Mouse (Mus musculus) lung, postnatal 0 days (tissue): ENCODE results near the gene Eml1. TPM values are rescaled to one million over a fixed set of nuclear protein-coding genes. Genes with fewer than 3 reads are reported as not detected.

Experiments
- ATAC-seq: fragments of 200-750 bp; cut with Nextera tagmentation; 2 replicates; pipeline ENCODE4 v1.8.0; 2017; ENCODE audit warnings: moderate library complexity
- DNase-seq: peaks from one replicate; pipeline ENCODE4 v3.0.0-alpha.2; 2016; ENCODE audit warnings: low spot score
- H3K27ac ChIP-seq: fragments of 300-500 bp; sonication (generic); 2 replicates; pipeline ENCODE4 v1.5.1; 2014; ENCODE audit warnings: antibody characterized with exemption, mild to moderate bottlenecking, low read length, mixed read lengths
- H3K27me3 ChIP-seq: fragments of 300-500 bp; sonication (generic); replicated peaks from 2 replicates; pipeline ENCODE4 v1.6.1; 2014; ENCODE audit warnings: low read length, mixed read lengths; ENCODE audit not compliant: insufficient read depth
- H3K36me3 ChIP-seq: fragments of 300-500 bp; sonication (generic); 2 replicates; pipeline ENCODE4 v1.6.1; 2014; ENCODE audit warnings: low read length, mixed read lengths; ENCODE audit not compliant: insufficient read depth
- H3K4me1 ChIP-seq: fragments of 300-500 bp; sonication (generic); 2 replicates; pipeline ENCODE4 v1.6.1; 2014; ENCODE audit warnings: antibody characterized with exemption, low read depth, low read length, mixed read lengths; ENCODE audit not compliant: insufficient read depth
- H3K4me2 ChIP-seq: fragments of 300-500 bp; sonication (generic); replicated peaks from 2 replicates; pipeline ENCODE4 v1.6.1; 2014; ENCODE audit warnings: low read depth, mild to moderate bottlenecking, low read length, moderate library complexity, mixed read lengths
- H3K4me3 ChIP-seq: fragments of 300-500 bp; sonication (generic); 2 replicates; pipeline ENCODE4 v1.5.1; 2014; ENCODE audit warnings: low read depth, low read length
- H3K9ac ChIP-seq: fragments of 300-500 bp; sonication (generic); replicated peaks from 2 replicates; pipeline ENCODE4 v1.6.1; 2014; ENCODE audit warnings: low read depth, mild to moderate bottlenecking
- H3K9me3 ChIP-seq: fragments of 300-500 bp; sonication (generic); 2 replicates; pipeline ENCODE4 v1.6.1; 2016; ENCODE audit warnings: low read length, mixed read lengths
- CTCF ChIP-seq: IDR thresholded peaks from 2 replicates; pipeline ENCODE4 v1.5.1; 2016; ENCODE audit warnings: antibody characterized with exemption, mild to moderate bottlenecking
- EP300 ChIP-seq: IDR thresholded peaks from 2 replicates; pipeline ENCODE4 v1.6.1; 2016; ENCODE audit warnings: antibody characterized with exemption, mild to moderate bottlenecking, control low read depth
- WGBS: fragments of 180-500 bp; shearing (Covaris S2); extraction: QIAGEN DNeasy Blood & Tissue Kit; methylation state at CpG from one replicate; pipeline ENCODE4 v1.1.7; 2014; 5-methylcytosine and 5-hydroxymethylcytosine counted together
- polyA plus RNA-seq: library from polyadenylated mRNA; unstranded; fragments of >200 nt; fragmentation: Nextera tagmentation; extraction: Ambion mirVana; gene quantifications from 2 replicates; pipeline ENCODE4 v1.2.1, GENCODE M21; 2015

Gene Eml1
- polyA plus RNA-seq, 1 experiment from 2014 or later: 55.0 TPM

- no peak overlapping the region for H3K27ac ChIP-seq
- no peak overlapping the region for H3K4me2 ChIP-seq
- no peak for TF ChIP-seq CTCF
- no peak for TF ChIP-seq EP300
- DNase-seq: no peak
- H3K36me3 ChIP-seq: no peaks in the 10 kb centered on the region
- no peak overlapping the region for H3K9ac ChIP-seq
- peaks cover 7% of the 10 kb centered on the region; the same call in 1 of the 2 replicates for H3K4me1 ChIP-seq
- no peaks in the 10 kb centered on the region for H3K9me3 ChIP-seq
- WGBS: 64% methylated on average over 6 of the region's 6 CpGs
- H3K4me3 ChIP-seq: no peak overlapping the region
- no peak for ATAC-seq
- H3K27me3 ChIP-seq: no peaks in the 10 kb centered on the region
These were observed 24.5 kb downstream of the Eml1 start for GRCm38 (mm10) chr12:108395285-108395660.

GRCm38 (mm10) chr12:108396081-108396947, 25.6 kb downstream of the Eml1 start:
- ATAC-seq (no peak), DNase-seq (no peak)
- Histone ChIP-seq H3K4me1 (peaks cover 7% of the 10 kb centered on the region; the same call in 1 of the 2 replicates), H3K27ac (no peak overlapping the region), H3K4me3 (no peak overlapping the region), H3K36me3 (no peaks in the 10 kb centered on the region), H3K9me3 (no peaks in the 10 kb centered on the region), H3K9ac (no peak overlapping the region), H3K4me2 (no peak overlapping the region), H3K27me3 (no peaks in the 10 kb centered on the region)
- TF ChIP-seq EP300 (no peak), CTCF (no peak)
- 89% methylated on average over 11 of the region's 11 CpGs for WGBS

- H3K4me1 ChIP-seq: peaks cover 3% of the 10 kb centered on the region; the same call in 1 of the 2 replicates
- H3K4me3 ChIP-seq: no peak overlapping the region
- no peaks in the 10 kb centered on the region for H3K9me3 ChIP-seq
- no peak for ATAC-seq
- no peak for DNase-seq
- WGBS: 75% methylated on average over 7 of the region's 7 CpGs
- no peaks in the 10 kb centered on the region for H3K36me3 ChIP-seq
- H3K9ac ChIP-seq: no peak overlapping the region
- no peak overlapping the region for H3K4me2 ChIP-seq
- H3K27me3 ChIP-seq: no peaks in the 10 kb centered on the region
- TF ChIP-seq CTCF: no peak
- TF ChIP-seq EP300: no peak
- no peak overlapping the region for H3K27ac ChIP-seq
These were observed 27.9 kb downstream of the Eml1 start for GRCm38 (mm10) chr12:108398681-108399080.

GRCm38 (mm10) chr12:108399191-108399590, 28.4 kb downstream of the Eml1 start:
- Histone ChIP-seq H3K27me3 (no peaks in the 10 kb centered on the region), H3K9ac (no peak overlapping the region), H3K4me3 (no peak overlapping the region), H3K9me3 (no peaks in the 10 kb centered on the region), H3K4me2 (no peak overlapping the region), H3K4me1 (no peaks in the 10 kb centered on the region), H3K27ac (no peak overlapping the region), H3K36me3 (no peaks in the 10 kb centered on the region)
- TF ChIP-seq EP300: no peak
- no peak for TF ChIP-seq CTCF
- WGBS: 83% methylated on average over 8 of the region's 8 CpGs
- DNase-seq: no peak
- ATAC-seq: no peak

GRCm38 (mm10) chr12:108400951-108401350, 30.2 kb downstream of the Eml1 start:
- no peaks in the 10 kb centered on the region for H3K4me1 ChIP-seq
- DNase-seq (no peak), ATAC-seq (no peak)
- no peak overlapping the region for H3K27ac ChIP-seq
- no peaks in the 10 kb centered on the region for H3K9me3 ChIP-seq
- TF ChIP-seq CTCF: no peak
- TF ChIP-seq EP300: no peak
- no peaks in the 10 kb centered on the region for H3K27me3 ChIP-seq
- 62% methylated on average over 8 of the region's 8 CpGs for WGBS
- H3K4me3 ChIP-seq: no peak overlapping the region
- no peak overlapping the region for H3K4me2 ChIP-seq
- no peak overlapping the region for H3K9ac ChIP-seq
- H3K36me3 ChIP-seq: no peaks in the 10 kb centered on the region

- Histone ChIP-seq H3K4me2 (no peak overlapping the region), H3K4me3 (no peak overlapping the region), H3K27ac (no peak overlapping the region), H3K27me3 (no peaks in the 10 kb centered on the region), H3K9me3 (no peaks in the 10 kb centered on the region), H3K36me3 (no peaks in the 10 kb centered on the region), H3K4me1 (no peaks in the 10 kb centered on the region), H3K9ac (no peak overlapping the region)
- ATAC-seq (peak; percentile 92), DNase-seq (peak; percentile 91)
- TF ChIP-seq CTCF (peak; percentile 16; the same call in 1 of the 2 replicates), EP300 (0 out of 2 replicates have a peak, but pooled peaks have one; percentile 32)
- WGBS: 15% methylated on average over 6 of the region's 6 CpGs
These were observed 33.2 kb downstream of the Eml1 start for GRCm38 (mm10) chr12:108403957-108404356.
